Mouse (Mus musculus): ENCODE measurements at regions not wholly inside any gene's neighbourhood (a gene's known extent, or its start where the extent isn't known, plus 50 kb on each side); places are given as distances from the start of the nearest gene placed in this dataset.

- DNase-seq (ENCODE audit: low spot score) = no peak
Observed at GRCm38 (mm10) chr8:126160356-126160975, 137.9 kb upstream of the Slc35f3 start.

DNA sequence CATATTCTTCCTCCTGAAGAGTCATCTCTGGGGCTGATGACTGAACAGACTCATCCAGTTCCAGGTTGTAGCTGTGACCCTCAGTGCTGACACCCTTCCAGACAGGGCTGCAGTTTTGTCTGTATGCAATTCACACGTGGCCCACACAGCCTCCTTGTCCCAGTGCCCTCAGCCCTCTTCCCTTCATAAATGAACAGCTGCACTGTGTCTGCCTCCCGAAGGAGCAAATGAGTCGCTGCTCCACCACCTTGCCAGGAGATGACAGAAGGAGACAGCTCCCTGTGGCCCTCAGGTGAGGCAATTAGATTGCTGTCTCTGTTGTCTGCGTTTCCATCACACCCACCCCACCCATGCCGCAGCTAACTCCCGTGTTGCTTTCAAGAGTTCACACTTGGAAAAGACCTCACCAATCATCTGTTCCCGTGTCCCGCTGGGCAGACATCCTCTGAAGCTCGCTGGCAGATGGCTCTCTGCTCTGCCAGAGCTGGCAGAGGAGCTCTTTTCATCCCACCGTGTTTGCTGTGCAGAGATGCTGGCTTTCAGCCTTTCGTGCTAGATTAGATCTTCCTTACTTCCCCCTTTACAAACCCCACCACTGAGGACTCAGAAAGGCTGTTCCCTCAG is 135.5 kb upstream of the Slc35f3 start:
- no peak for DNase-seq (ENCODE audit: low spot score)

GRCm38 (mm10) chr8:126163954-126164353 is 134.4 kb upstream of the Slc35f3 start:
- no peak for DNase-seq (ENCODE audit: low spot score)

- DNase-seq (ENCODE audit: low spot score) = no peak
Observed at GRCm38 (mm10) chr8:126165486-126166095, 132.8 kb upstream of the Slc35f3 start.

DNA sequence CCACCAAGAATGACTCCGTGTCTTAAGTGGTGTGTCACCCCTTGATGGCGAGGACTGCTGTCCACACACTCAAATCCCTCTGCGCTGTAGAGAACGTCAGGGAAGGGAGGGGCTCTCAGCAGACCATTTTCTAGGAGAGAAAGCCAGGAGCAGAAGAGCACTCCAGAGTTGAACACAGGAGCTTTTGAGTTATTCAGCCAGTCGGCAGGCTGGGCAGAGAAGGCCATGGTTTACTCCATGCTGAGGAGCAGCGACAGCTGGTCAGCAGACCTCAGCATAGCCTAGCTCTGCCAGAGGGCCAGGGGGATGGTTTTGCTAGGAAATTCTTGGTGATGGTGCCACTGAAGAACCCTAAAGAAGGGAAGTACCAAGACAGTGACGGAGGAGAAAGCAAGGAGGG is 132.0 kb upstream of the Slc35f3 start:
- DNase-seq (ENCODE audit: low spot score) = no peak

DNA sequence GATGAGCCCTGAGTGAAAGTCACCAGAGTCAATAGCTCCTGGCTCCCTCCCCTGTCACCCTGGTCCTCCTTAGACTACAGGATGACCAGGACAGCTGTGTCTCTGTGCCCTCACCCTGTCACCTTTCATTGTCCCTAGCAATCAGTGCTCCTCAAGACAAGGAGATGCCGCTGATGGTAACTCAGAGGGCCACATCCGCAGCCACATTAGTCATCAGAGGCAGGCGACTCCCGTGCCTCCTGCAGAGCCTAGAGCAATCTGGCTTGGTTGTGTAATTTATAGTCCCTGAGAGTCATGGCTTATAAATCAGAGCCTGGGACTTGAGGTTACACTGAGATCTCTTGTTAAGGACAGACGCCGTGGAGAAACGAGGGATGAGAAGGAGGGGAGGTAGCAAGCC is 123.9 kb upstream of the Slc35f3 start:
- no peak for DNase-seq (ENCODE audit: low spot score)

- no peak for DNase-seq (ENCODE audit: low spot score)
Observed at GRCm38 (mm10) chr8:126176305-126176704, 122.1 kb upstream of the Slc35f3 start.

DNA sequence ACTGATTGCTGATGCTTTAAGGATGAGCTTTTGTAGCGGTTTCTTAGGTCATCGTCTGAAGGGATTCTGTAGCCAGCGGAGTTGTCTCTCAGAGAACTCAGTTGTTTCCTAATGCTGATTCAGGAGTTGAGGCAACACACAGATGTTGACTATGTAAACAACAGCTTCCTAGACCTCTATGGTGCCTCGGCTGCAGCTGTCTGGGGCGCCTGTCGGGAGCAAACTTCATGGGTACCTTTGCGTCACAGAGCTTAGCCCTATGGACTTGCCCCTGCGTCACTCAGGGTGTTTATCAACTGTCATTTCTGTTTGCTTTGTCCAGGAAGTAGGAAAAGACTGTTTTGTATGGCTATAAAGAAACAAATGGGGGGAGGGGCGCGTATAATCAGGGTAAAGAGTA is 120.5 kb upstream of the Slc35f3 start:
- no peak for DNase-seq (ENCODE audit: low spot score)

DNA sequence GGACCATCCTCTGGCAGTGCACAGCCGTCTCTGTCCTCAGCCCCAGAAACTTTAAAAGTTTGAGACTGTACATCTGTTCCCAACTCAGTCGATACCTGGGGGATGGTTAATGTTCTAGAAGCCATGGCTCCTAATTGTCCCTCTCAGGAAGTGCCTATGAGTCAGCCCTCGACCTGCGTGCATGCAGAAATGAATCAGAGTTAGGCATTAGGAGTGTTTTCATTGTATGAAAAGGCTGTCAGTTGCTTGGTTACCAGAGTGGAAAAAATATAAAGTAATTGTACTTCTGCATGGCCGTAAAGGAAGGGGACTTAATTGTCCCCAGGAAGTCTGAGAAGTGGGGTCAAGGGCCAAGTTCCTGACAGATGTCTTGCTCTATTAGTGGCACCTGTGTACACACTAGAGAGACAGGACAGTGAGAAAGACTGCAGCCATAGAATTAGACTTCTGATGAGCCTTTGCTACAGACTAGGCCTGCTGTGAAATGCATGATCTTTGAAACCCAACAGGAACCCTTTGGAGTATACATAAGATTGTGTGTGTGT is 109.5 kb upstream of the Slc35f3 start:
- no peak for DNase-seq (ENCODE audit: low spot score)

DNA sequence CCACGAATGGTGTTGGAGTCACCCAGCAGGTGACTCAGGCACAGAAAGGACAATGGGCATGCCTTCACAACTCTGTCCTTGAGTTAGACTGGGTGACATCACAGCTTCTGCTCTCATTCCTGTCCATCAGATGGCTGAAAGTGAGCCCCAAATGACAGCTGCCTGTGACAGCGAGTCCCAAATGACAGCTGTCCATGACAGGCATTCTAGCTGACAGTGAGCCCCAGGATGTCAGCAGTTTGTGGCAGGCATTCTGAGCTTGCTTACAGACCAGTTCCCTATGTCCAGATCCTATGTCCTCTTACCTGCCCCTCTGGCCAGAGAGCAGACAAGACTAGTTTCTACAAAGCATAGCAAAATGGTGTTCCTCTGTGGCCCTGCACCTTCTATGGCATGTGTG is 102.7 kb upstream of the Slc35f3 start:
- DNase-seq (ENCODE audit: low spot score) = no peak

DNA sequence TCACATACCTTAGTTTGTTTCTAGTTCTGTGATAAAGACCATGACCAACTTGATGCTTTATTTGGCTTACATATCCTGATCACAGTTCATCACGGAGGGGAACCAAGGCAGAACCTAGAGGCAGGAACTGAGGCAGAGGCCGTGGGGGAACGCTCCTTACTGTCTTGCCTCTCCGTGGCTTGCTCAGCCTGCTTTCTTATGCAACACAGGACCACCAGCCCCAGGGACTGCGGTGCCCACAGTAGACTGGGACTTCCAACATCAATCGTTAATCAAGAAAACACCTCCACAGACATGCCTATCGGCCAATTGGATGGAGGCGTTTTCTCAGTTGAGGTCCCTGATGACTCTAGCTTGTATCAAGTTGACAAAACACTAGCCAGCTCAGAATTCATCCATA is 87.8 kb upstream of the Slc35f3 start:
- DNase-seq (ENCODE audit: low spot score) = no peak

- DNase-seq (ENCODE audit: low spot score) = no peak
Observed at GRCm38 (mm10) chr8:126212802-126213201, 85.6 kb upstream of the Slc35f3 start.

GRCm38 (mm10) chr8:126214571-126214970 is 83.8 kb upstream of the Slc35f3 start:
- DNase-seq (ENCODE audit: low spot score) = no peak

DNA sequence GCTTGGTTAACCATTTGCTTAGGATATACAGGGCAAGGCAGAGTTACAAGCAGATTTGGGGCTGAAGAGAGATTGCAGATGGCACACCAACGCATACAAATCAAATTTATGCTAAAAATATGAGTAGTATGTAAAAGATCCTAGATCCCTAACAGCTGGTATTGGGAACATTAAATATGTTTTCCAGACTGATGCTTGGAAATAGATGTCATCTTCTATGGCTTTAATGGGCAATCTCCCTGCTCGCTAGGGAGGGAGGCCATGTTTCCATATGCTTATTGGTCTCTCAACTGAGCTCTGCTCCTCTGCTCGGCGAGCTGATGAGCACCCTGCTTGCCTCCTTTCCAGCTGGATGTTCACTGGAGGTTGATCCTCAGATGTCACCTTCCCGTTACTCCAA is 82.0 kb upstream of the Slc35f3 start:
- no peak for DNase-seq (ENCODE audit: low spot score)

DNA sequence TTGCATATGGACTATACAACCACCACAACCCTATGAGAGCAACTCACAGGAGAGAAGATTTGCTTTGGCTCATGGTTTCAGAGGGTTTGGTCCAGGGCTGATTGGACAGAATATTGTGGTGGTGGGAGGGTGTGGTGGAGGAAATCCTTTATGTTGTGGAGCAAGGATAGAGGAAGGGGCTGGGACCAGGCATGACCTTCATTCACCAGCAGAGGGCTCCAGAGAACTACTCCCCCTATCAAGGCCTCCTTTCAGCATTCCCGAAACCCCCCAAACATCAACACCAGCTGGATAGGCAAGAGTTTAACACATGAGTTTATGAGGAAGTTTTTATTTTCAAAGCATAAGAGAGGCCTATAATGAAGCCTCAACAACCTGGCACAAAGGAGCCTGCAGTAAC is 76.7 kb upstream of the Slc35f3 start:
- no peak for DNase-seq (ENCODE audit: low spot score)

GRCm38 (mm10) chr8:126231801-126232200 is 66.6 kb upstream of the Slc35f3 start:
- no peak for DNase-seq (ENCODE audit: low spot score)

GRCm38 (mm10) chr8:126232521-126232920 is 65.8 kb upstream of the Slc35f3 start:
- no peak for DNase-seq (ENCODE audit: low spot score)

- DNase-seq (ENCODE audit: low spot score) = no peak
Observed at GRCm38 (mm10) chr8:126239684-126240083, 58.7 kb upstream of the Slc35f3 start.

DNA sequence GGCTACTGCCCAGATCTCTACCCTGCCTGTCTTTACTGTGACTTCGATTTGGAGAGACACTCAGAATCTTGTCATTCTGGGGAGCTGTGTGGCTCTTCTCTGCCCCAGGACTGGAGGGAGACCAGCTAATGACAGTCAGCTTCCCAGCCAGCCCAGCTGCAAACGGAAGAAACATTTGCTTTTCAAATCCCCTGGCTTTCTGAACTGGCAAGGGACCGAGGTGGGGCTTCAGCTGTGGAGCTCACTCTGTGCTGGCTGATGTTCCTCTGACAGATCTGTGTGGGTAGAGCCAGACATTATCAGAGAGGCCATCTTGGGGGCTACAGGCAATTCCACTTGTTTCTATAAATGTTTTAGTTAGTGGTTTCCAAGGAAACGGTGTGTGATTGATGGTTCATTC is 54.0 kb upstream of the Slc35f3 start:
- DNase-seq (ENCODE audit: low spot score) = no peak
